Mouse (Mus musculus) layer of hippocampus, adult 8-10 months (tissue): Measurements from ENCODE around the gene Cyp46a1. TPM values are rescaled to one million over a fixed set of nuclear protein-coding genes. Genes with fewer than 3 reads are reported as not detected.

Experiments used
- DNase-seq, 2 experiments: peaks; one replicate each; pipeline ENCODE4 v3.0.0; 2022; ENCODE audit warnings: low spot score in 2 of 2
- total RNA-seq, 4 experiments: library from RNA; stranded (reverse); gene quantifications; 2 replicates each; pipeline ENCODE4 v1.2.4; 2022

Gene Cyp46a1
- total RNA-seq, 4 experiments from 2014 or later, result 162 to 181 (median 170) TPM

GRCm38 (mm10) chr12:108355986-108356385 lies 21.8 kb downstream of the Cyp46a1 start:
- DNase-seq, result no peak

- DNase-seq, result peak; percentile 73 to 89
Observed at GRCm38 (mm10) chr12:108363796-108364195, 29.6 kb downstream of the Cyp46a1 start.

- DNase-seq, result no peak
Observed at GRCm38 (mm10) chr12:108365340-108365739, 31.2 kb downstream of the Cyp46a1 start.

GRCm38 (mm10) chr12:108365868-108366267 lies 31.7 kb downstream of the Cyp46a1 start:
- no peak for DNase-seq

GRCm38 (mm10) chr12:108367909-108368308 lies 33.7 kb downstream of the Cyp46a1 start:
- no peak for DNase-seq

GRCm38 (mm10) chr12:108368921-108369320 lies 34.7 kb downstream of the Cyp46a1 start:
- DNase-seq, result no peak

GRCm38 (mm10) chr12:108370596-108371428 lies 36.6 kb downstream of the Cyp46a1 start, which contains the start of gene Eml1:
TSS of gene Eml1 (plus strand) at chr12:108370957.
- DNase-seq, result no peak

- DNase-seq, result no peak
Observed at GRCm38 (mm10) chr12:108371429-108371765, 37.2 kb downstream of the Cyp46a1 start.

GRCm38 (mm10) chr12:108372241-108372640 lies 38.1 kb downstream of the Cyp46a1 start:
- no peak for DNase-seq

GRCm38 (mm10) chr12:108373611-108374010 lies 39.4 kb downstream of the Cyp46a1 start:
- no peak for DNase-seq

- DNase-seq, result no peak
Observed at GRCm38 (mm10) chr12:108374689-108375088, 40.5 kb downstream of the Cyp46a1 start.

- DNase-seq, result peak; percentile 44 to 49
Observed at GRCm38 (mm10) chr12:108378379-108379133, 44.4 kb downstream of the Cyp46a1 start.

- DNase-seq, result no peak
Observed at GRCm38 (mm10) chr12:108386476-108387232, 52.5 kb downstream of the Cyp46a1 start.

GRCm38 (mm10) chr12:108389718-108390117 lies 55.5 kb downstream of the Cyp46a1 start:
- no peak for DNase-seq

- DNase-seq, result no peak
Observed at GRCm38 (mm10) chr12:108392254-108393044, 58.3 kb downstream of the Cyp46a1 start.

- DNase-seq, result no peak
Observed at GRCm38 (mm10) chr12:108393082-108393481, 58.9 kb downstream of the Cyp46a1 start.

GRCm38 (mm10) chr12:108393637-108394036 lies 59.5 kb downstream of the Cyp46a1 start:
- peak in 1 of 2 experiments; percentile 48 for DNase-seq

- peak in 1 of 2 experiments; percentile 40 for DNase-seq
Observed at GRCm38 (mm10) chr12:108394534-108395284, 60.5 kb downstream of the Cyp46a1 start.

GRCm38 (mm10) chr12:108395285-108395660 lies 61.1 kb downstream of the Cyp46a1 start:
- DNase-seq, result no peak
